Mouse (Mus musculus) CH12.LX (cell line): ENCODE results near the gene Med12. TPM values are rescaled to one million over a fixed set of nuclear protein-coding genes. Genes with fewer than 3 reads are reported as not detected.

Experiments
- DNase-seq: peaks from one replicate; pipeline ENCODE4 v3.0.0-alpha.2; 2013; ENCODE audit errors: extremely low read depth
- H3K27ac ChIP-seq: 2 replicates; pipeline ENCODE4 v1.5.1; 2012; ENCODE audit warnings: low read depth, mild to moderate bottlenecking, control low read depth, moderate library complexity; ENCODE audit not compliant: insufficient read depth
- H3K27me3 ChIP-seq: replicated peaks from 2 replicates; pipeline ENCODE3; 2012; ENCODE audit warnings: inconsistent platforms
- H3K36me3 ChIP-seq, 2 experiments: replicated peaks in 1 of 2; 2 replicates each; pipeline versions ENCODE3 to v1.6.1; 2012; ENCODE audit warnings: inconsistent platforms in 1 of 2, low read length in 1 of 2, mild to moderate bottlenecking in 1 of 2, mixed read lengths in 1 of 2, moderate library complexity in 1 of 2; ENCODE audit not compliant: control insufficient read depth in 1 of 2, insufficient read depth in 1 of 2
- H3K4me1 ChIP-seq, 2 experiments: 2 replicates each; pipeline ENCODE4 v1.6.1; 2012; ENCODE audit warnings: inconsistent platforms in 1 of 2, moderate library complexity in 1 of 2; ENCODE audit not compliant: insufficient read depth in 2 of 2, control insufficient read depth in 1 of 2
- H3K4me2 ChIP-seq: 2 replicates; pipeline ENCODE4 v1.6.1; 2012; ENCODE audit warnings: low read depth, mild to moderate bottlenecking, control low read depth; ENCODE audit not compliant: poor library complexity, insufficient read depth, severe bottlenecking
- H3K4me3 ChIP-seq, 3 experiments: fragments of 150-350 bp in 1 of 3; sonication (generic) in 1 of 3; replicated peaks in 1 of 3; 2 replicates each; pipeline versions ENCODE3 to v1.5.1; 2011 to 2012; ENCODE audit warnings: low read depth in 2 of 3, low read length in 2 of 3, mild to moderate bottlenecking in 2 of 3, moderate library complexity in 2 of 3, control low read depth in 1 of 3, improper control_type of control experiment in 1 of 3, inconsistent platforms in 1 of 3, mixed read lengths in 1 of 3; ENCODE audit not compliant: poor library complexity in 1 of 3
- H3K79me2 ChIP-seq: replicated peaks from 2 replicates; pipeline ENCODE4 v1.6.1; 2012; ENCODE audit warnings: mild to moderate bottlenecking, moderate library complexity; ENCODE audit not compliant: control insufficient read depth, poor library complexity, insufficient read depth, severe bottlenecking; ENCODE audit errors: extremely low read depth
- H3K9ac ChIP-seq: 2 replicates; pipeline ENCODE4 v1.6.1; 2012; ENCODE audit warnings: low read depth, mild to moderate bottlenecking, control low read depth, moderate library complexity; ENCODE audit not compliant: insufficient read depth
- H3K9me3 ChIP-seq: replicated peaks from 2 replicates; pipeline ENCODE3; 2012; ENCODE audit warnings: low read length, inconsistent platforms, mixed read lengths
- BHLHE40 ChIP-seq: IDR thresholded peaks from 2 replicates; pipeline ENCODE4 v1.6.1; 2011; ENCODE audit warnings: mild to moderate bottlenecking, low read depth, low read length, improper control_type of control experiment
- CHD1 ChIP-seq: IDR thresholded peaks from 2 replicates; pipeline ENCODE4 v1.6.1; 2012; ENCODE audit warnings: low read depth, low read length, improper control_type of control experiment, inconsistent platforms
- CTCF ChIP-seq, 2 experiments: IDR thresholded peaks in 1 of 2; conservative IDR thresholded peaks in 1 of 2; 2 replicates each; pipeline ENCODE4 v1.5.1; 2011 to 2012; ENCODE audit warnings: low read depth in 2 of 2, low read length in 2 of 2, improper control_type of control experiment in 1 of 2, inconsistent platforms in 1 of 2, mild to moderate bottlenecking in 1 of 2, moderate library complexity in 1 of 2
- E2F4 ChIP-seq: IDR thresholded peaks from 2 replicates; pipeline ENCODE4 v1.6.1; 2011; ENCODE audit warnings: low read depth, low read length, improper control_type of control experiment; ENCODE audit not compliant: insufficient replicate concordance
- ELF1 ChIP-seq: IDR thresholded peaks from 2 replicates; pipeline ENCODE4 v1.6.1; 2014; ENCODE audit warnings: low read depth, mild to moderate bottlenecking, inconsistent platforms, low read length, improper control_type of control experiment
- EP300 ChIP-seq: IDR thresholded peaks from 2 replicates; pipeline ENCODE4 v1.6.1; 2011; ENCODE audit warnings: low read length, improper control_type of control experiment
- ETS1 ChIP-seq: conservative IDR thresholded peaks from 2 replicates; pipeline ENCODE4 v1.6.1; 2012; ENCODE audit warnings: low read depth, mild to moderate bottlenecking, inconsistent platforms, low read length, improper control_type of control experiment, moderate library complexity
- HCFC1 ChIP-seq: IDR thresholded peaks from 2 replicates; pipeline ENCODE4 v1.6.1; 2012; ENCODE audit warnings: low read depth, mild to moderate bottlenecking, inconsistent platforms, low read length, improper control_type of control experiment
- IRF4 ChIP-seq: IDR thresholded peaks from 2 replicates; pipeline ENCODE4 v1.6.1; 2014; ENCODE audit warnings: low read depth, mild to moderate bottlenecking, inconsistent platforms, low read length, improper control_type of control experiment
- MAFK ChIP-seq: IDR thresholded peaks from 2 replicates; pipeline ENCODE4 v1.6.1; 2011; ENCODE audit warnings: low read length, improper control_type of control experiment; ENCODE audit not compliant: insufficient replicate concordance
- MAX ChIP-seq: IDR thresholded peaks from 2 replicates; pipeline ENCODE4 v1.6.1; 2011; ENCODE audit warnings: low read length, improper control_type of control experiment
- MAZ ChIP-seq: IDR thresholded peaks from 2 replicates; pipeline ENCODE4 v1.6.1; 2012; ENCODE audit warnings: low read depth, mild to moderate bottlenecking, inconsistent platforms, low read length, improper control_type of control experiment, moderate library complexity
- MEF2A ChIP-seq: IDR thresholded peaks from 2 replicates; pipeline ENCODE4 v1.6.1; 2014; ENCODE audit warnings: low read depth, mild to moderate bottlenecking, inconsistent platforms, low read length, improper control_type of control experiment, borderline replicate concordance
- MXI1 ChIP-seq: IDR thresholded peaks from 2 replicates; pipeline ENCODE4 v1.6.1; 2011; ENCODE audit warnings: mild to moderate bottlenecking, low read depth, low read length, improper control_type of control experiment
- MYC ChIP-seq: IDR thresholded peaks from 2 replicates; pipeline ENCODE4 v1.6.1; 2011; ENCODE audit warnings: low read depth, mild to moderate bottlenecking, improper control_type of control experiment, low read length
- NELFE ChIP-seq: IDR thresholded peaks from 2 replicates; pipeline ENCODE4 v1.6.1; 2011; ENCODE audit warnings: low read depth, low read length, improper control_type of control experiment
- NRF1 ChIP-seq: IDR thresholded peaks from 2 replicates; pipeline ENCODE4 v1.6.1; 2014; ENCODE audit warnings: low read depth, mild to moderate bottlenecking, inconsistent platforms, low read length, improper control_type of control experiment, moderate library complexity
- POLR2A ChIP-seq: IDR thresholded peaks from 2 replicates; pipeline ENCODE4 v1.6.1; 2011; ENCODE audit warnings: low read depth, mild to moderate bottlenecking, improper control_type of control experiment, low read length
- RCOR1 ChIP-seq: conservative IDR thresholded peaks from 2 replicates; pipeline ENCODE4 v1.6.1; 2012; ENCODE audit warnings: low read depth, mild to moderate bottlenecking, inconsistent platforms, low read length, improper control_type of control experiment
- SIN3A ChIP-seq: IDR thresholded peaks from 2 replicates; pipeline ENCODE4 v1.6.1; 2012; ENCODE audit warnings: low read length, improper control_type of control experiment, inconsistent platforms
- TBP ChIP-seq: conservative IDR thresholded peaks from 2 replicates; pipeline ENCODE4 v1.6.1; 2011; ENCODE audit warnings: low read depth, low read length, improper control_type of control experiment
- TCF12 ChIP-seq: IDR thresholded peaks from 2 replicates; pipeline ENCODE4 v1.6.1; 2014; ENCODE audit warnings: low read depth, mild to moderate bottlenecking, inconsistent platforms, low read length, improper control_type of control experiment
- UBTF ChIP-seq: IDR thresholded peaks from 2 replicates; pipeline ENCODE4 v1.6.1; 2012; ENCODE audit warnings: low read depth, mild to moderate bottlenecking, inconsistent platforms, low read length, improper control_type of control experiment, moderate library complexity
- USF1 ChIP-seq: IDR thresholded peaks from 2 replicates; pipeline ENCODE4 v1.6.1; 2014; ENCODE audit warnings: low read depth, mild to moderate bottlenecking, inconsistent platforms, low read length, improper control_type of control experiment
- USF2 ChIP-seq: conservative IDR thresholded peaks from 2 replicates; pipeline ENCODE4 v1.6.1; 2011; ENCODE audit warnings: low read depth, low read length, improper control_type of control experiment
- ZKSCAN1 ChIP-seq: IDR thresholded peaks from 2 replicates; pipeline ENCODE4 v1.6.1; 2012; ENCODE audit warnings: low read depth, inconsistent platforms, low read length, improper control_type of control experiment, borderline replicate concordance
- ZMIZ1 ChIP-seq: IDR thresholded peaks from 2 replicates; pipeline ENCODE4 v1.6.1; 2012; ENCODE audit warnings: low read depth, mild to moderate bottlenecking, inconsistent platforms, low read length, improper control_type of control experiment
- dilution Hi-C: fragments of 300-500 bp; cut with MboI; formaldehyde crosslinking; loops from 2 replicates; pipeline ENCODE4 v1.14.3; 2020; ENCODE audit warnings: low sequenced_read_pairs; ENCODE audit not compliant: extremely low pct_unique_long_range_greater_than_20kb, extremely low pct_ligation_motif_present
- in situ Hi-C: fragments of 300-500 bp; cut with MboI; formaldehyde crosslinking; loops from 3 replicates; pipeline ENCODE4 v1.14.3; 2019; ENCODE audit warnings: low sequenced_read_pairs, low pct_ligation_motif_present, low pct_unique_long_range_greater_than_20kb, mixed read lengths
- polyA plus RNA-seq: library from polyadenylated mRNA; unstranded; fragments of >175 nt; gene quantifications from 2 replicates; pipeline ENCODE4 v1.2.1, GENCODE M21; 2012; ENCODE audit warnings: low read depth; ENCODE audit not compliant: insufficient read length
- total RNA-seq, 2 experiments: library from RNA; depleted of rRNA; stranded (reverse); fragments of 300-350 nt in 1 of 2; fragments of >200 nt in 1 of 2; gene quantifications; 2 replicates each; pipeline ENCODE4 v1.2.3; 2012 to 2014

Gene Med12
- total and polyA plus RNA-seq, 3 experiments: 15.7 to 66.4 (median 40.3) TPM

DNA sequence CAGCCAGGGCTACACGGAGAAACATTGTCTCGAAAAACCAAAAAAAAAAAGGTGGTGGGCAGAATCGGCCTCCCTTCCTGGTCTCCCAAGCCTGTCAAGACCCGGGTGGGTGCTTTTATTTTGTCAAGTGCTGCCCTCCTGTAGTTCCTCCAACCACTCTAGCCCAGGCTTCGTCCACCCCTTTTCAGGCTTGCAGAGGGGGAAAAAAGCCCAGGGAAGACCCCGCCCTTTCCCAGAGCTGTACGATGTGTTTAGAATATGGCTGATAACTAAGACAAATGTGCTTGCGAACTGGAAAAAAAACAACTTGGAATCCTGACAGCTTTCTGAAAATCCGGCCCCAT is 58.2 kb downstream of the Med12 start:
- H3K36me3 ChIP-seq: no peaks in the 10 kb centered on the region
- peak overlapping the region; percentile 64; the same call in 1 of the 2 replicates for H3K27ac ChIP-seq
- in situ Hi-C loops (loop anchor here (5.0 kb wide), 1 partner anchor 200 kb away; no protein-coding TSS in a partner anchor), dilution Hi-C loops (no loop called here)
- peak overlapping the region; percentile 41 to 53 (median 52) for H3K4me3 ChIP-seq
- peak overlapping the region; percentile 71 for H3K4me2 ChIP-seq
- H3K9me3 ChIP-seq: no peaks in the 10 kb centered on the region
- TF ChIP-seq MAFK: no peak
- TF ChIP-seq TCF12: peak; percentile 25; the same call in 1 of the 2 replicates
- no peak for TF ChIP-seq ETS1
- TF ChIP-seq TBP: no peak
- no peak for TF ChIP-seq E2F4
- TF ChIP-seq NELFE: no peak
- TF ChIP-seq CTCF (conservative IDR thresholded peaks at IDR 0.05 in 1 of 2, IDR thresholded peaks at IDR 0.05 in 1 of 2; ENCODE audit: low read depth in 2 of 2, low read length in 2 of 2): no peak
- TF ChIP-seq MYC: peak; percentile 64; the same call in 1 of the 2 replicates
- TF ChIP-seq CHD1: no peak
- H3K9ac ChIP-seq: peak overlapping the region; percentile 95
- DNase-seq: no peak
- H3K79me2 ChIP-seq: no peaks in the 10 kb centered on the region
- H3K4me1 ChIP-seq: peaks cover 6 to 14% of the 10 kb centered on the region in 2 experiments
- H3K27me3 ChIP-seq: no peaks in the 10 kb centered on the region

DNA sequence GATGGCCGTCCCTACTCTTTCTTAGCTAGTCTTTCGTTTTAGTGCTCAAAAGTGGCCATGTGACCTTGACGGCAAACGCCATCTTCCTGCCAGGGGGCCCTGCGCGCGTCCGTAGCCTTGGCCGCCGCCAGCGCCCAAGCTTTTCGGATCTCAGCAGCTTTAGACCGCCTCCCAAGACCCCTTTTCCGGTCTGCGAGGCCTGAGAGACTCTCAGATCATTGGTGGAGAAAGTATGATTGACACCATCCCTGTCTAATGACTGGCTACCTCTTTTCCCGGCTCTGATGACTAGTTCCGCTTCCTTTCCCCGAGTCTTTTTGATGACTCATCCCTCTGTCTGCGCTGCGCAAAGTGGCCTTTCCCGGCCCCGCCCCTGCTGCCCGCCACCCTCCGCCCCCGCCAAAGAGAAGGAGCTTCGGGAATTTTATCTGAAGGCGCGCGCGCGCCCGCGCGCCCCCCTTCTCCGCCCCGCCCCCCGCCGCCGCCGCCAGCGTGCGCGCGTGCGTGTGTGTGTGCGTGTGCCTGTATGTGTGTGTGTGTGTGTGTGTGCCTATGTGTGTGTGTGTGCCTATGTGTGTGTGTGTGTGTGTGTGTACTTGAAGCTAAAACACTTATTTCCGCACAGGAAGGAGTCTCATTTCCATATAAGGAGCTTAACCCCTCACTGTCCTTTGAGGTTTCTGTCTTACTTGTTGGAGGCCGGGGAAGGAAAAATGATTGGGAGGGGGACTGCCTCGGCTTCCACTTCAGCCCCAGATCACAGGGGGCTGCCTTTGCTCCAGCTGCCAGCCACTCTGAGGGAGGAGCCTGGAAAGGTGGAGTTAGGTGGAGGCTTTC is 58.8 kb downstream of the Med12 start:
- H3K4me3 ChIP-seq: peak overlapping the region; percentile 41 to 53 (median 52)
- peak overlapping the region; percentile 95 for H3K9ac ChIP-seq
- H3K27ac ChIP-seq: peak overlapping the region; percentile 64; the same call in 1 of the 2 replicates
- H3K4me1 ChIP-seq: peaks cover 6 to 14% of the 10 kb centered on the region in 2 experiments
- no peaks in the 10 kb centered on the region for H3K36me3 ChIP-seq
- H3K9me3 ChIP-seq: no peaks in the 10 kb centered on the region
- H3K4me2 ChIP-seq: peak overlapping the region; percentile 76
- TF ChIP-seq USF2 (0 out of 2 replicates have a peak, but pooled peaks have one; percentile 18), BHLHE40 (peak; percentile 68), HCFC1 (peak; percentile 67), E2F4 (0 out of 2 replicates have a peak, but pooled peaks have one; percentile 9), ETS1 (no peak), MAX (peak; percentile 67), TBP (0 out of 2 replicates have a peak, but pooled peaks have one; percentile 32), EP300 (0 out of 2 replicates have a peak, but pooled peaks have one; percentile 45), TCF12 (peak; percentile 21; the same call in 1 of the 2 replicates), USF1 (peak; percentile 69), RCOR1 (0 out of 2 replicates have a peak, but pooled peaks have one; percentile 52), SIN3A (peak; percentile 65; the same call in 1 of the 2 replicates), ELF1 (peak; percentile 64; the same call in 1 of the 2 replicates), IRF4 (0 out of 2 replicates have a peak, but pooled peaks have one; percentile 7), MAZ (peak; percentile 65; the same call in 1 of the 2 replicates), NRF1 (peak; percentile 64), NELFE (peak; percentile 39; the same call in 1 of the 2 replicates), POLR2A (peak; percentile 80), MXI1 (no peak), MYC (0 out of 2 replicates have a peak, but pooled peaks have one; percentile 54), MAFK (peak; percentile 66), ZMIZ1 (no peak; the same call in 1 of the 2 replicates), ZKSCAN1 (no peak), MEF2A (0 out of 2 replicates have a peak, but pooled peaks have one; percentile 26), UBTF (no peak), CTCF (conservative IDR thresholded peaks at IDR 0.05 in 1 of 2, IDR thresholded peaks at IDR 0.05 in 1 of 2; ENCODE audit: low read depth in 2 of 2, low read length in 2 of 2) (no peak)
- TF ChIP-seq, all 38 proteins: peak for 20
- Histone ChIP-seq H3K79me2 (no peaks in the 10 kb centered on the region), H3K27me3 (no peaks in the 10 kb centered on the region)
- in situ Hi-C loops: loop anchor here (5.0 kb wide), 1 partner anchor 200 kb away; no protein-coding TSS in a partner anchor
- dilution Hi-C loops: no loop called here
- DNase-seq: peak; percentile 94
